8 mouse cellular contexts compared by ENCODE assay signal in genomic region chr1:170173991-170174813, GRCm38 (mm10). TPM values are rescaled to one million over a fixed set of nuclear protein-coding genes. Genes with fewer than 3 reads are reported as not detected.
DNase-seq lines count a peak whose midpoint lies in the region; ATAC-seq and TF ChIP-seq lines count a peak whose summit lies in the region.

No protein-coding gene starts in this region.

- DNase-seq in cerebellum, adult 9-10 months = peak; percentile 56
- no peak for DNase-seq in cerebellum, postnatal 14 days
- peak; percentile 68 for DNase-seq in 3134 (ENCODE audit: extremely low read depth, insufficient read length, low spot score)
- peak; percentile 62 for DNase-seq in kidney, postnatal 0 days (ENCODE audit: low spot score)
- DNase-seq in mesoderm, embryonic 11.5 days (ENCODE audit: low read depth, low spot score) = peak; percentile 35
- no peak for DNase-seq in spleen, adult 18-20 months

- no peaks in the 10 kb centered on the region for H3K27me3 ChIP-seq in kidney, postnatal 0 days (ENCODE audit: insufficient read depth, low read length)

- H3K36me3 ChIP-seq in kidney, postnatal 0 days (ENCODE audit: insufficient read depth, low read length) = no peaks in the 10 kb centered on the region

- WGBS in bone marrow, adult 2 months = under 1% methylated on average over 50 of the region's 50 CpGs
- WGBS in kidney, postnatal 0 days = under 1% methylated on average over 50 of the region's 50 CpGs

- TF ChIP-seq POLR2A in bone marrow, adult 2 months (IDR thresholded peaks at IDR 0.05; ENCODE audit: borderline replicate concordance, control insufficient read depth, low read depth, low read length) = no peak

- peak overlapping the region; percentile 63 for H3K4me2 ChIP-seq in kidney, postnatal 0 days (ENCODE audit: low read length)

- no peaks in the 10 kb centered on the region; the same call in 1 of the 2 replicates for H3K4me1 ChIP-seq in bone marrow, adult 2 months (ENCODE audit: control insufficient read depth, insufficient read depth, low read length)
- H3K4me1 ChIP-seq in kidney, postnatal 0 days (replicated peaks; ENCODE audit: insufficient read depth, low read length) = 0 out of 2 replicates have a peak, but pooled peaks cover 9% of the 10 kb centered on the region

- TF ChIP-seq CTCF in bone marrow, adult 2 months (IDR thresholded peaks at IDR 0.05; ENCODE audit: control insufficient read depth, insufficient read depth, low read length) = no peak
- no peak for TF ChIP-seq CTCF in kidney, postnatal 0 days (IDR thresholded peaks at IDR 0.05; ENCODE audit: low read depth)

- H3K27ac ChIP-seq in bone marrow, adult 2 months (ENCODE audit: control insufficient read depth, insufficient read depth, low read depth, low read length, poor library complexity) = peak overlapping the region; percentile 84
- peak overlapping the region; percentile 82 for H3K27ac ChIP-seq in kidney, postnatal 0 days

- H3K4me3 ChIP-seq in bone marrow, adult 2 months (replicated peaks; ENCODE audit: control insufficient read depth, low read depth, low read length) = peak overlapping the region; percentile 62
- H3K4me3 ChIP-seq in kidney, postnatal 0 days (replicated peaks; ENCODE audit: low read depth, low read length) = peak overlapping the region; percentile 82

- ATAC-seq in granulocyte monocyte progenitor cell, adult 5-6 weeks (replicated peaks; ENCODE audit: poor library complexity, severe bottlenecking) = peak; percentile 4; the same call in 1 of the 2 replicates
- peak; percentile 72; the same call in 1 of the 2 replicates for ATAC-seq in kidney, postnatal 0 days (replicated peaks; ENCODE audit: low FRiP score, low read depth)

- peak overlapping the region; percentile 74 for H3K9ac ChIP-seq in kidney, postnatal 0 days (ENCODE audit: low read depth, low read length)

- no peaks in the 10 kb centered on the region for H3K9me3 ChIP-seq in kidney, postnatal 0 days (replicated peaks; ENCODE audit: low read length)

RNA-seq across cellular contexts. Expression of gene Uap1, which starts 0.6 kb away (rescaled TPM):
- polyA plus RNA-seq in bone marrow, adult 2 months (2011; ENCODE audit: insufficient read depth, insufficient read length, low replicate concordance, missing spikeins) = 18.5 and 23.4 TPM in 2 replicates
- 48.9 and 49.5 TPM in 2 replicates for total RNA-seq in granulocyte monocyte progenitor cell, adult 5-6 weeks (2014; fragmentation: Nextera tagmentation)
- 74.7 and 144 TPM in 2 replicates for total RNA-seq in granulocyte monocyte progenitor cell, adult 5-6 weeks (2017)
- 53.0 and 53.6 TPM in 2 replicates for polyA plus RNA-seq in kidney, postnatal 0 days (2015; fragmentation: Nextera tagmentation; extraction: Ambion mirVana)

RNA-seq across cellular contexts. Expression of gene Uhmk1, which starts 41.0 kb away (rescaled TPM):
- polyA plus RNA-seq in bone marrow, adult 2 months (2011; ENCODE audit: insufficient read depth, insufficient read length, low replicate concordance, missing spikeins) = 15.9 and 16.0 TPM in 2 replicates
- 30.4 and 35.6 TPM in 2 replicates for total RNA-seq in granulocyte monocyte progenitor cell, adult 5-6 weeks (2014; fragmentation: Nextera tagmentation)
- 45.6 and 45.8 TPM in 2 replicates for total RNA-seq in granulocyte monocyte progenitor cell, adult 5-6 weeks (2017)
- polyA plus RNA-seq in kidney, postnatal 0 days (2015; fragmentation: Nextera tagmentation; extraction: Ambion mirVana) = 6.6 and 7.0 TPM in 2 replicates

RNA-seq across cellular contexts. Expression of gene Sh2d1b2, which starts 58.3 kb away (rescaled TPM):
- not detected in 2 replicates for polyA plus RNA-seq in bone marrow, adult 2 months (2011; ENCODE audit: insufficient read depth, insufficient read length, low replicate concordance, missing spikeins)
- not detected in 2 replicates for total RNA-seq in granulocyte monocyte progenitor cell, adult 5-6 weeks (2014; fragmentation: Nextera tagmentation)
- not detected in 2 replicates for total RNA-seq in granulocyte monocyte progenitor cell, adult 5-6 weeks (2017)
- not detected in 2 replicates for polyA plus RNA-seq in kidney, postnatal 0 days (2015; fragmentation: Nextera tagmentation; extraction: Ambion mirVana)

Comparison
In these comparisons a context has a peak if more than half of its experiments do, and no peak if none do; other contexts are left out.
1. DNase-seq: peak in cerebellum, adult 9-10 months (single experiment), 3134 (single experiment), kidney, postnatal 0 days (single experiment) and mesoderm, embryonic 11.5 days (single experiment); none in cerebellum, postnatal 14 days (0 of 2) and spleen, adult 18-20 months (0 of 2).